Mouse (Mus musculus) testis, postnatal 10 days (tissue): Measurements from ENCODE around the gene Plekhg1.
A peak's percentile ranks its signal among the peaks of the same experiment; 100 is the strongest.

ENCODE experiments used
- DNase-seq: peaks from one replicate; pipeline ENCODE4 v3.0.0; 2021; ENCODE audit warnings: low spot score

Plekhg1 gene

GRCm38 (mm10) chr10:3956471-3956870 lies 216.3 kb downstream of the Plekhg1 start:
- peak; percentile 38 for DNase-seq

- DNase-seq, result no peak
Measured at GRCm38 (mm10) chr10:3958591-3958990, 218.4 kb downstream of the Plekhg1 start.

- DNase-seq, result peak; percentile 32
Measured at GRCm38 (mm10) chr10:3969026-3969425, 228.9 kb downstream of the Plekhg1 start.

GRCm38 (mm10) chr10:3972237-3972636 lies 232.1 kb downstream of the Plekhg1 start:
- DNase-seq, result peak; percentile 33

- DNase-seq, result peak; percentile 90
Measured at GRCm38 (mm10) chr10:3972981-3973588, 232.9 kb downstream of the Plekhg1 start, which contains the start of gene Mthfd1l. Gene Mthfd1l, plus strand, starts transcription at chr10:3973118.

GRCm38 (mm10) chr10:3973589-3974070 lies 233.5 kb downstream of the Plekhg1 start:
- peak; percentile 92 for DNase-seq

- peak; percentile 37 for DNase-seq
Measured at GRCm38 (mm10) chr10:3974380-3974779, 234.2 kb downstream of the Plekhg1 start.

GRCm38 (mm10) chr10:3975898-3976622 lies 235.9 kb downstream of the Plekhg1 start:
- DNase-seq, result peak; percentile 35

GRCm38 (mm10) chr10:3976623-3977010 lies 236.5 kb downstream of the Plekhg1 start:
- peak; percentile 39 for DNase-seq

- DNase-seq, result peak; percentile 17
Measured at GRCm38 (mm10) chr10:3978326-3978725, 238.2 kb downstream of the Plekhg1 start.

- peak; percentile 26 for DNase-seq
Measured at GRCm38 (mm10) chr10:3978792-3979488, 238.8 kb downstream of the Plekhg1 start.

GRCm38 (mm10) chr10:3980231-3980630 lies 240.1 kb downstream of the Plekhg1 start:
- DNase-seq, result peak; percentile 30

GRCm38 (mm10) chr10:3990295-3990883 lies 250.2 kb downstream of the Plekhg1 start:
- DNase-seq, result no peak

GRCm38 (mm10) chr10:3993365-3994102 lies 253.4 kb downstream of the Plekhg1 start:
- no peak for DNase-seq

GRCm38 (mm10) chr10:3995277-3995676 lies 255.1 kb downstream of the Plekhg1 start:
- DNase-seq, result peak; percentile 56

- peak; percentile 78 for DNase-seq
Measured at GRCm38 (mm10) chr10:3996170-3996876, 256.2 kb downstream of the Plekhg1 start.

- DNase-seq, result no peak
Measured at GRCm38 (mm10) chr10:3997851-3998426, 257.8 kb downstream of the Plekhg1 start.

- DNase-seq, result peak; percentile 34
Measured at GRCm38 (mm10) chr10:4002711-4003110, 262.5 kb downstream of the Plekhg1 start.

GRCm38 (mm10) chr10:4005191-4005590 lies 265.0 kb downstream of the Plekhg1 start:
- DNase-seq, result peak; percentile 31

- DNase-seq, result peak; percentile 41
Measured at GRCm38 (mm10) chr10:4006296-4007015, 266.3 kb downstream of the Plekhg1 start.
